Mouse (Mus musculus) G1E (cell line): ENCODE measurements at regions not wholly inside any gene's neighbourhood (a gene's known extent, or its start where the extent isn't known, plus 50 kb on each side); places are given as distances from the start of the nearest gene placed in this dataset.

Experiments
- ATAC-seq: 2 replicates; pipeline ENCODE4 v1.8.0; 2016; ENCODE audit warnings: mild to moderate bottlenecking; ENCODE audit not compliant: insufficient number of reproducible peaks, poor library complexity, low FRiP score, severe bottlenecking; ENCODE audit errors: extremely low read depth
- DNase-seq: peaks from one replicate; pipeline ENCODE4 v3.0.0; 2012; ENCODE audit warnings: low spot score
- H3K27me3 ChIP-seq: 2 replicates; pipeline ENCODE4 v1.6.1; 2012; ENCODE audit warnings: mild to moderate bottlenecking, low read length, inconsistent platforms; ENCODE audit not compliant: insufficient read depth
- H3K36me3 ChIP-seq: replicated peaks from 2 replicates; pipeline ENCODE3; 2012; ENCODE audit warnings: mild to moderate bottlenecking, inconsistent platforms
- H3K4me1 ChIP-seq: 2 replicates; pipeline ENCODE4 v1.6.1; 2012; ENCODE audit warnings: low read depth, low read length, inconsistent platforms, mixed read lengths; ENCODE audit not compliant: insufficient read depth
- H3K4me3 ChIP-seq: 2 replicates; pipeline ENCODE4 v1.5.1; 2012; ENCODE audit warnings: low read depth, mild to moderate bottlenecking, inconsistent platforms, low read length, moderate library complexity, mixed read lengths
- H3K9me3 ChIP-seq: replicated peaks from 2 replicates; pipeline ENCODE4 v1.6.1; 2012; ENCODE audit warnings: inconsistent platforms
- CTCF ChIP-seq: IDR thresholded peaks from 2 replicates; pipeline ENCODE4 v1.5.1; 2012; ENCODE audit warnings: low read depth, low read length, inconsistent platforms, mixed read lengths
- GATA1 ChIP-seq: IDR thresholded peaks from 2 replicates; pipeline ENCODE4 v1.6.1; 2012; ENCODE audit warnings: borderline replicate concordance, low read length, inconsistent platforms, mixed read lengths
- GATA2 ChIP-seq: IDR thresholded peaks from 2 replicates; pipeline ENCODE4 v1.6.1; 2012; ENCODE audit warnings: low read depth, low read length, inconsistent platforms, borderline replicate concordance
- POLR2AphosphoS5 ChIP-seq: IDR thresholded peaks from 2 replicates; pipeline ENCODE4 v1.6.1; 2012; ENCODE audit warnings: low read depth, low read length, inconsistent platforms; ENCODE audit not compliant: insufficient replicate concordance
- TAL1 ChIP-seq: conservative IDR thresholded peaks from 2 replicates; pipeline ENCODE4 v1.6.1; 2012; ENCODE audit warnings: low read depth, low read length, inconsistent platforms, mixed read lengths

DNA sequence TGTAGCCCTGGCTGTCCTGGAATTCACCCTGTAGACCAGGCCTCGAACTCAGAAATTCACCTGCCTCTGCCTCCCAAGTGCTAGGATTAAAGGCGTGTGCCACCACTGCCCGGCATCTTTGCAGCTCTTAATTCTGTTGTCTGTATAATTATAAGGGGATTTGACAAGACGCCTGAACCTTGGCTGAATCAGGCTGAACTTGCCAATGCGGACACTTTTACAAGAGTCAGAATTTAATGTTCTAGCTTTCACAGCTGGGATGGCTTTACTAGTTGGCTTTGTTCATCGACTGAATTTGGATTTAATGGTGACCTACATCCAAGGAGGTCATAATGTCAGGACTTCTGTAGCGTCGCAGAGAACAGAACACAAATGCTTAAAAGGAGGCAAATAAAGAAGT, 108.3 kb downstream of the Cops8 start:
- no peaks in the 10 kb centered on the region for H3K36me3 ChIP-seq
- no peak overlapping the region for H3K4me3 ChIP-seq
- no peak for ATAC-seq
- TF ChIP-seq GATA1 (no peak), POLR2AphosphoS5 (no peak), CTCF (no peak), GATA2 (no peak), TAL1 (no peak)
- H3K9me3 ChIP-seq = peaks cover 52% of the 10 kb centered on the region
- H3K27me3 ChIP-seq = no peaks in the 10 kb centered on the region
- no peak for DNase-seq
- H3K4me1 ChIP-seq = no peaks in the 10 kb centered on the region
